Comparison of ENCODE assay signal across 8 mouse cellular contexts in genomic region chr3:113656940-113657339, GRCm38 (mm10). TPM values are rescaled to one million over a fixed set of nuclear protein-coding genes. Genes with fewer than 3 reads are reported as not detected.
DNase-seq lines count a peak whose midpoint lies in the region; ATAC-seq and TF ChIP-seq lines count a peak whose summit lies in the region.

No protein-coding gene starts in this region.

- H3K9ac ChIP-seq in forebrain, embryonic 16.5 days (replicated peaks; ENCODE audit: low read depth, low read length) = no peak overlapping the region
- H3K9ac ChIP-seq in liver, embryonic 15.5 days = no peak overlapping the region

- H3K36me3 ChIP-seq in forebrain, embryonic 16.5 days (ENCODE audit: control insufficient read depth, insufficient read depth) = no peaks in the 10 kb centered on the region
- no peaks in the 10 kb centered on the region for H3K36me3 ChIP-seq in liver, embryonic 15.5 days (replicated peaks)

- H3K4me2 ChIP-seq in forebrain, embryonic 16.5 days (ENCODE audit: low read length) = no peak overlapping the region
- H3K4me2 ChIP-seq in liver, embryonic 15.5 days = no peak overlapping the region

- H3K27me3 ChIP-seq in forebrain, embryonic 16.5 days (replicated peaks; ENCODE audit: control insufficient read depth, insufficient read depth, low read length) = no peaks in the 10 kb centered on the region
- H3K27me3 ChIP-seq in liver, embryonic 15.5 days = no peaks in the 10 kb centered on the region

- 59% methylated on average over 2 of the region's 2 CpGs for WGBS in forebrain, embryonic 16.5 days
- 36% methylated on average over 2 of the region's 2 CpGs for WGBS in liver, embryonic 15.5 days (ENCODE audit: insufficient replicate concordance)
- WGBS in olfactory bulb, adult 2 months = 60% methylated on average over 2 of the region's 2 CpGs

- DNase-seq in adrenal gland, adult 2 months = peak; percentile 30
- no peak for DNase-seq in adrenal gland, postnatal 4 days (ENCODE audit: low spot score in 2 of 2)
- DNase-seq in 3T3-L1 (ENCODE audit: low read depth, low spot score) = peak; percentile 63
- DNase-seq in ovary, postnatal 36 days (ENCODE audit: low spot score) = no peak

- no peak for TF ChIP-seq POLR2A in bone marrow macrophage, adult 2 months (IDR thresholded peaks at IDR 0.05; ENCODE audit: borderline replicate concordance, low read depth, low read length)
- no peak for TF ChIP-seq POLR2A in olfactory bulb, adult 2 months (IDR thresholded peaks at IDR 0.05; ENCODE audit: insufficient read depth, low read depth, low read length)

- H3K27ac ChIP-seq in bone marrow macrophage, adult 2 months (ENCODE audit: insufficient read depth, low read depth, low read length) = no peak overlapping the region
- H3K27ac ChIP-seq in forebrain, embryonic 16.5 days (ENCODE audit: low read length) = no peak overlapping the region
- no peak overlapping the region for H3K27ac ChIP-seq in liver, embryonic 15.5 days (replicated peaks)
- no peak overlapping the region for H3K27ac ChIP-seq in olfactory bulb, adult 2 months (ENCODE audit: insufficient read depth, low read depth, low read length)

- H3K9me3 ChIP-seq in forebrain, embryonic 16.5 days (ENCODE audit: control insufficient read depth, low read length) = no peaks in the 10 kb centered on the region
- no peaks in the 10 kb centered on the region for H3K9me3 ChIP-seq in liver, embryonic 15.5 days (replicated peaks)

- no peak overlapping the region for H3K4me3 ChIP-seq in bone marrow macrophage, adult 2 months (ENCODE audit: insufficient read depth, low read length)
- no peak overlapping the region for H3K4me3 ChIP-seq in forebrain, embryonic 16.5 days (replicated peaks; ENCODE audit: low read length)
- H3K4me3 ChIP-seq in liver, embryonic 15.5 days (replicated peaks) = no peak overlapping the region
- no peak overlapping the region for H3K4me3 ChIP-seq in olfactory bulb, adult 2 months (ENCODE audit: insufficient read depth, low read depth, low read length)

- peak; percentile 81 for ATAC-seq in forebrain, embryonic 16.5 days
- ATAC-seq in liver, embryonic 15.5 days (ENCODE audit: insufficient read depth) = peak; percentile 66; the same call in 1 of the 2 replicates

- no peaks in the 10 kb centered on the region for H3K4me1 ChIP-seq in bone marrow macrophage, adult 2 months (ENCODE audit: control insufficient read depth, insufficient read depth, low read length)
- no peaks in the 10 kb centered on the region for H3K4me1 ChIP-seq in forebrain, embryonic 16.5 days (replicated peaks; ENCODE audit: control insufficient read depth, insufficient read depth, low read length)
- no peaks in the 10 kb centered on the region for H3K4me1 ChIP-seq in liver, embryonic 15.5 days (replicated peaks)
- H3K4me1 ChIP-seq in olfactory bulb, adult 2 months (ENCODE audit: control insufficient read depth, insufficient read depth, low read length) = no peaks in the 10 kb centered on the region

- peak; percentile 34; the same call in 1 of the 2 replicates for TF ChIP-seq CTCF in bone marrow macrophage, adult 2 months (IDR thresholded peaks at IDR 0.05; ENCODE audit: low read depth, low read length)
- TF ChIP-seq CTCF in olfactory bulb, adult 2 months (IDR thresholded peaks at IDR 0.05; ENCODE audit: insufficient read depth, low read depth, low read length) = peak; percentile 47; the same call in 1 of the 2 replicates

RNA-seq across cellular contexts. Expression of gene Rnpc3, which starts 27.0 kb away (rescaled TPM):
- total RNA-seq in adrenal gland, adult 2 months (2021) = 10 to 100 TPM; 18.5 to 28.5 TPM
- polyA plus RNA-seq in adrenal gland, adult 2 months (2012; rRNA removed) = 8.8 and 9.0 TPM in 2 replicates
- 10 to 100 TPM; 30.9 to 31.5 TPM for total RNA-seq in adrenal gland, postnatal 4 days (2021)
- 18.8 and 22.3 TPM in 2 replicates for polyA plus RNA-seq in bone marrow macrophage, adult 2 months (2012; ENCODE audit: insufficient read depth, insufficient read length, missing spikeins)
- polyA plus RNA-seq in forebrain, embryonic 16.5 days (2015; fragmentation: Nextera tagmentation; extraction: Ambion mirVana) = 49.8 and 55.2 TPM in 2 replicates
- polyA plus RNA-seq in liver, embryonic 15.5 days (2015; fragmentation: Nextera tagmentation; extraction: Ambion mirVana) = 15.4 and 15.5 TPM in 2 replicates
- not detected in 2 replicates for polyA plus RNA-seq in olfactory bulb, adult 2 months (2012; ENCODE audit: insufficient read depth, insufficient read length, low replicate concordance, missing spikeins)

RNA-seq across cellular contexts. Expression of gene Amy1, which starts 50.4 kb away (rescaled TPM):
- total RNA-seq in adrenal gland, adult 2 months (2021) = 10 to 100 TPM; 60.5 to 63.7 TPM
- 3.3 and 3.8 TPM in 2 replicates for polyA plus RNA-seq in adrenal gland, adult 2 months (2012; rRNA removed)
- 10 to 100 TPM; 13.3 to 39.7 TPM for total RNA-seq in adrenal gland, postnatal 4 days (2021)
- polyA plus RNA-seq in bone marrow macrophage, adult 2 months (2012; ENCODE audit: insufficient read depth, insufficient read length, missing spikeins) = not detected in 2 replicates
- polyA plus RNA-seq in forebrain, embryonic 16.5 days (2015; fragmentation: Nextera tagmentation; extraction: Ambion mirVana) = 14.0 and 17.4 TPM in 2 replicates
- polyA plus RNA-seq in liver, embryonic 15.5 days (2015; fragmentation: Nextera tagmentation; extraction: Ambion mirVana) = 18.5 and 21.0 TPM in 2 replicates
- not detected in 2 replicates for polyA plus RNA-seq in olfactory bulb, adult 2 months (2012; ENCODE audit: insufficient read depth, insufficient read length, low replicate concordance, missing spikeins)

Comparison
In these comparisons a context has a peak if more than half of its experiments do, and no peak if none do; other contexts are left out.
1. DNase-seq: peak in adrenal gland, adult 2 months (single experiment) and 3T3-L1 (single experiment); none in adrenal gland, postnatal 4 days (0 of 2) and ovary, postnatal 36 days (single experiment).